ENCODE assay signal across 20 mouse cellular contexts in the genomic region with DNA sequence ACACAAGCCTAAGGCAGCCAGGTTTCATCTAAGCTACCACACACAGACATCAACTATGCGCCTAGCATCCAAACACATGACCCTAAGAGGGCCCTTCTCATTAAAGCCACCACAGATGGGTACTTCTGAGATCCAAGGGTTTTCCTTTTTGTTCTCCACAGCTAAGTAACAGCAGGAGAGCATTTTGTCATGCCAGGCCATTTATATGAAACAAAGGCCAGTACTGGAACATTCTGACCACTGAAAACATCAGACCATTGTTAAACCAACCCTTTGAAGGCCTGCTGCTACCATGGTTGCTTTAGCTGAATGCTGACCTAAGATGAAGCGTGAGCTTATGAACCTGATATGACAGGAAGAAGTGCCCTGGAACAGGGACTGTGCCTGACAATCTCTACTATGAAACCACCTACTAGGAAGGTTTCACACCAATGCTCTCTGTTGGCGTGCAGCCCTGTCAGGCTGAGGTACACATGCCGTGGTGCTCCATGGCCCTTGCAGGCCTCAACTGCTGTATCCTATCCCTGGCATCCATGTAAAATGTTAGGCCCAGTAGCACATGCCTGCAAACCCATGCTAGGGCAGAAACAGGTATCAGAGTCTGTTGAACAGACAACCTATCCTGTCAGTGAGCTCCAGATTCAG. TPM values are rescaled to one million over a fixed set of nuclear protein-coding genes. Genes with fewer than 3 reads are reported as not detected.
DNase-seq lines count a peak whose midpoint lies in the region; ATAC-seq lines count a peak whose summit lies in the region.
"Had no signal": no experiment of that assay in that cellular context is flagged by ENCODE, and none has a peak within 500 bp of the region (broad histone marks: within the 10 kb centered on the region; RNA-seq: fewer than 3 reads in every experiment).

No protein-coding gene starts in this region.

- peaks cover 30% of the 10 kb centered on the region for H3K36me3 ChIP-seq in midbrain, embryonic 10.5 days
- H3K36me3 ChIP-seq in midbrain, embryonic 11.5 days (ENCODE audit: control insufficient read depth, insufficient read depth, low read length): no peaks in the 10 kb centered on the region

- DNase-seq in embryo, embryonic 10.5 days (ENCODE audit: low spot score): peak; percentile 22
- no peak for DNase-seq in embryo, embryonic 11 days
- DNase-seq in midbrain, embryonic 10.5 days (ENCODE audit: low spot score): no peak
- DNase-seq in midbrain, embryonic 11.5 days (ENCODE audit: low spot score, missing footprints): no peak
- peak; percentile 26 to 44 for DNase-seq in cerebellum, postnatal 14 days
- DNase-seq in retina, embryonic 14.5 days (ENCODE audit: low spot score): peak; percentile 57
- DNase-seq in adrenal gland, postnatal 14 days: no peak
- DNase-seq: adrenal gland, adult 2 months; heart, adult 18-20 months; heart, postnatal 10 days; right cerebral cortex, postnatal 4 days had no signal

- no peak overlapping the region for H3K9ac ChIP-seq in midbrain, embryonic 11.5 days (ENCODE audit: low read length)
- H3K9ac ChIP-seq: embryonic facial prominence, embryonic 12.5 days; limb, embryonic 12.5 days; liver, embryonic 14.5 days; neural tube, embryonic 12.5 days had no signal

- ATAC-seq in midbrain, embryonic 11.5 days (ENCODE audit: low FRiP score): no peak
- ATAC-seq: lung, postnatal 0 days had no signal

- WGBS in midbrain, embryonic 10.5 days: 74% methylated on average over 4 of the region's 4 CpGs
- WGBS in midbrain, embryonic 11.5 days: 68% methylated on average over 4 of the region's 4 CpGs

- H3K4me3 ChIP-seq in midbrain, embryonic 10.5 days: no peak overlapping the region
- no peak overlapping the region for H3K4me3 ChIP-seq in midbrain, embryonic 11.5 days (ENCODE audit: low read depth, low read length)
- H3K4me3 ChIP-seq: embryonic facial prominence, embryonic 12.5 days; limb, embryonic 12.5 days; neural tube, embryonic 12.5 days had no signal

- no peaks in the 10 kb centered on the region for H3K27me3 ChIP-seq in midbrain, embryonic 10.5 days (ENCODE audit: low read depth, poor library complexity, severe bottlenecking)
- no peaks in the 10 kb centered on the region for H3K27me3 ChIP-seq in midbrain, embryonic 11.5 days (ENCODE audit: control insufficient read depth, insufficient read depth, low read length)
- H3K27me3 ChIP-seq: embryonic facial prominence, embryonic 12.5 days; limb, embryonic 12.5 days; neural tube, embryonic 12.5 days had no signal

- 0 out of 2 replicates have a peak overlapping the region, but pooled peaks have one; percentile 49 for H3K27ac ChIP-seq in midbrain, embryonic 10.5 days (replicated peaks)
- no peak overlapping the region for H3K27ac ChIP-seq in midbrain, embryonic 11.5 days (ENCODE audit: low read depth, low read length)
- H3K27ac ChIP-seq: embryonic facial prominence, embryonic 12.5 days; limb, embryonic 12.5 days; liver, embryonic 14.5 days; neural tube, embryonic 12.5 days had no signal

- H3K4me2 ChIP-seq in midbrain, embryonic 11.5 days: no peak overlapping the region
- H3K4me2 ChIP-seq: embryonic facial prominence, embryonic 12.5 days; limb, embryonic 12.5 days; neural tube, embryonic 12.5 days had no signal

- peaks cover 17% of the 10 kb centered on the region for H3K4me1 ChIP-seq in midbrain, embryonic 10.5 days
- H3K4me1 ChIP-seq in midbrain, embryonic 11.5 days (ENCODE audit: control insufficient read depth, insufficient read depth, low read length): peaks cover 4% of the 10 kb centered on the region; the same call in 1 of the 2 replicates
- H3K4me1 ChIP-seq: embryonic facial prominence, embryonic 12.5 days had no signal

- H3K9me3 ChIP-seq in midbrain, embryonic 10.5 days (replicated peaks): no peaks in the 10 kb centered on the region
- H3K9me3 ChIP-seq in midbrain, embryonic 11.5 days (ENCODE audit: control insufficient read depth, low read length): no peaks in the 10 kb centered on the region
- H3K9me3 ChIP-seq: embryonic facial prominence, embryonic 12.5 days; limb, embryonic 12.5 days; neural tube, embryonic 12.5 days had no signal

RNA-seq across cellular contexts. Expression of a gene that starts 29.2 kb away (rescaled TPM):
- not detected in 2 replicates for polyA plus RNA-seq in midbrain, embryonic 10.5 days (2016; fragmentation: Nextera tagmentation; extraction: Ambion mirVana)
- polyA plus RNA-seq in midbrain, embryonic 11.5 days (2014; fragmentation: Nextera tagmentation; extraction: Ambion mirVana): not detected in 2 replicates
- total RNA-seq in adrenal gland, postnatal 14 days (2021): 2.0 and 3.4 TPM in 2 replicates
- polyA plus RNA-seq: adrenal gland, adult 2 months; C2C12; embryonic facial prominence, embryonic 12.5 days; intestine, embryonic 14.5 days; kidney, embryonic 16.5 days; limb, embryonic 12.5 days; liver, embryonic 14.5 days; lung, postnatal 0 days; neural tube, embryonic 12.5 days; urinary bladder, adult 2 months had no signal

RNA-seq across cellular contexts. Expression of a gene that starts 41.5 kb away (rescaled TPM):
- polyA plus RNA-seq in midbrain, embryonic 10.5 days (2016; fragmentation: Nextera tagmentation; extraction: Ambion mirVana): 16.8 TPM in 2 replicates
- 10.7 and 11.2 TPM in 2 replicates for polyA plus RNA-seq in midbrain, embryonic 11.5 days (2014; fragmentation: Nextera tagmentation; extraction: Ambion mirVana)
- 37.0 and 45.3 TPM in 2 replicates for total RNA-seq in adrenal gland, postnatal 14 days (2021)

RNA-seq across cellular contexts. Expression of a gene that starts 51.5 kb away (rescaled TPM):
- 26.4 and 26.5 TPM in 2 replicates for polyA plus RNA-seq in midbrain, embryonic 10.5 days (2016; fragmentation: Nextera tagmentation; extraction: Ambion mirVana)
- 32.6 and 33.9 TPM in 2 replicates for polyA plus RNA-seq in midbrain, embryonic 11.5 days (2014; fragmentation: Nextera tagmentation; extraction: Ambion mirVana)
- total RNA-seq in adrenal gland, postnatal 14 days (2021): 28.2 and 30.0 TPM in 2 replicates

Comparison
In these comparisons a context has a peak if more than half of its experiments do, and no peak if none do; other contexts are left out.
1. DNase-seq: peak in embryo, embryonic 10.5 days (single experiment), cerebellum, postnatal 14 days (2 of 2) and retina, embryonic 14.5 days (single experiment); none in embryo, embryonic 11 days (single experiment), midbrain, embryonic 10.5 days (single experiment), midbrain, embryonic 11.5 days (single experiment) and adrenal gland, postnatal 14 days (single experiment).